Mouse (Mus musculus): ENCODE measurements around the gene Olfr279. TPM values are rescaled to one million over a fixed set of nuclear protein-coding genes. Genes with fewer than 3 reads are reported as not detected.

Gene Olfr279
- not detected in 2 replicates for polyA plus RNA-seq (2015; fragmentation: Nextera tagmentation; extraction: Ambion mirVana)

DNA sequence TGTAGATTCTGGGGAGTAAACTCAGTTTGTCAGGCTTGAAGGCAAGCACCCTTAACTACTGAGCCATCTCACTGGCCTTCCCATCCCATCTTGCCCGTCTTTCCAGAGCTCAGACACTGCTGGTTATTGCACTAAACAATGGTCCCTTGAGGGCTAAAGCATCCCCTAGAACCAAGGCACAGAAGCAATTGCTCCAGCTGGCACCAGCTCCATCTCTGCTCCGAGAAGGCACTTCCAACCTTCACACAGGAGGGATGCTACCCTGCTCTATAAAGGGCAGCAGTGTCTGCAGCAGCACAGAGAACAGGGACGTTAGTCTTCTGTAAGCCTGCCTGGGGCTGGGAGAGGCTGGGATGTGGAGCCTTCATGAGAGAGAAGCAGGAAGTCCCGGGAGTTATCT lies at the start of gene Olfr279:
Gene Olfr279 (plus strand): TSS at position 301 of the 400 bp plus-strand sequence.
- no peaks in the 10 kb centered on the region for H3K36me3 ChIP-seq (replicated peaks; ENCODE audit: insufficient read depth, low read length)
- no peak within 1 kb of the TSS for H3K9ac ChIP-seq (replicated peaks)
- DNase-seq: no peak
- H3K9me3 ChIP-seq (ENCODE audit: low read length): no peaks in the 10 kb centered on the region
- H3K27ac ChIP-seq (ENCODE audit: low read depth): no peak within 1 kb of the TSS
- ATAC-seq: no peak
- no peaks in the 10 kb centered on the region for H3K27me3 ChIP-seq (ENCODE audit: insufficient read depth, low read length)
- 42% methylated on average over 4 of the region's 4 CpGs for WGBS (ENCODE audit: insufficient replicate concordance)
- no peak within 1 kb of the TSS for H3K4me3 ChIP-seq (ENCODE audit: low read depth, low read length)
- H3K4me1 ChIP-seq (ENCODE audit: insufficient read depth): no peaks in the 10 kb centered on the region
- no peak within 1 kb of the TSS for H3K4me2 ChIP-seq (ENCODE audit: low read depth, low read length)
- no peak for TF ChIP-seq CTCF (IDR thresholded peaks at IDR 0.05; ENCODE audit: low read depth)
- no peak for TF ChIP-seq EP300 (IDR thresholded peaks at IDR 0.05; ENCODE audit: low read depth)

DNA sequence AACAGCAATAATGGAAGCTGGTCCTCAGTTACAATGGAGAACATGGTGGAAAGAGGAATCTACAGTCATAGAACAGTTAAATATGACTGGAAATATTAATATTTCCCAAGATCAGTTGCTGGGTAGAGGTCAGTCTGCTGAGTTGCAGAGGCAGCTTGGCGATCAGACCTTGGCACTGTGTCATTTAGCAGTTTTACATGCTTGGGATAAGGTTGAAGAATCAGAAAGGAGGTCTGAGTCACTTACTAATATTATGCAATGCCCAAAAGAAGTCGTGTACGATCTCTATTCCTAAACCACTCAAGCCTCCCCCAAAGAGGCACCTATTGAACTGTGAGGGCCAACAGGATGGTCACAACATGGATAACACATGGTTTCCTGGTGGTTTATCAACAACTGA lies 47.6 kb upstream of the Olfr279 start:
- no peak for TF ChIP-seq EP300 (IDR thresholded peaks at IDR 0.05; ENCODE audit: low read depth)
- no peak for TF ChIP-seq CTCF (IDR thresholded peaks at IDR 0.05; ENCODE audit: low read depth)
- no peaks in the 10 kb centered on the region for H3K9me3 ChIP-seq (ENCODE audit: low read length)
- no peaks in the 10 kb centered on the region for H3K36me3 ChIP-seq (replicated peaks; ENCODE audit: insufficient read depth, low read length)
- WGBS (ENCODE audit: insufficient replicate concordance): 74% methylated on average over 3 of the region's 3 CpGs
- ATAC-seq (no peak), DNase-seq (no peak)
- H3K9ac ChIP-seq (replicated peaks): no peak overlapping the region
- H3K27me3 ChIP-seq (ENCODE audit: insufficient read depth, low read length): no peaks in the 10 kb centered on the region
- no peaks in the 10 kb centered on the region for H3K4me1 ChIP-seq (ENCODE audit: insufficient read depth)
- no peak overlapping the region for H3K4me3 ChIP-seq (ENCODE audit: low read depth, low read length)
- H3K4me2 ChIP-seq (ENCODE audit: low read depth, low read length): no peak overlapping the region
- H3K27ac ChIP-seq (ENCODE audit: low read depth): no peak overlapping the region

DNA sequence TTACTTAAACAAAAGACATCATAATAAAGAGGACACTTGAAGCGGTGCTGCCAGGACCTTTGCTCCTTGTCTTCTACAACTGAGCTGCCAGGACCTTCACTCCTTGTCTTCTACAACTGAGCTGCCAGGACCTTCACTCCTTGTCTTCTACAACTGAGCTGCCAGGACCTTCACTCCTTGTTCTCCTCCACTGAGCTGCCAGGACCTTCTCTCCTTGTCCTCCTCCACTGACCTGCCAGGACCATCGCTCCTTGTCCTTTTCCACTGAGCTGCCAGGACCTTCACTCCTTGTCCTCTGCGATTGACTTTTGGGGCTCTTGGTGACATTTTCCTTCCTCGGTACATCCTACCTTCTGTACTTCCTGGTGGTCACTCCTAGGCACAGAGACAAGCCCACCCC lies 43.7 kb upstream of the Olfr279 start:
- H3K9ac ChIP-seq (replicated peaks): no peak overlapping the region
- H3K4me1 ChIP-seq (ENCODE audit: insufficient read depth): no peaks in the 10 kb centered on the region
- H3K27ac ChIP-seq (ENCODE audit: low read depth): no peak overlapping the region
- WGBS (ENCODE audit: insufficient replicate concordance): 47% methylated on average over 4 of the region's 4 CpGs
- TF ChIP-seq EP300 (IDR thresholded peaks at IDR 0.05; ENCODE audit: low read depth): no peak
- no peak for TF ChIP-seq CTCF (IDR thresholded peaks at IDR 0.05; ENCODE audit: low read depth)
- no peaks in the 10 kb centered on the region for H3K36me3 ChIP-seq (replicated peaks; ENCODE audit: insufficient read depth, low read length)
- no peak overlapping the region for H3K4me2 ChIP-seq (ENCODE audit: low read depth, low read length)
- no peaks in the 10 kb centered on the region for H3K27me3 ChIP-seq (ENCODE audit: insufficient read depth, low read length)
- DNase-seq (no peak), ATAC-seq (no peak)
- no peak overlapping the region for H3K4me3 ChIP-seq (ENCODE audit: low read depth, low read length)
- no peaks in the 10 kb centered on the region for H3K9me3 ChIP-seq (ENCODE audit: low read length)

DNA sequence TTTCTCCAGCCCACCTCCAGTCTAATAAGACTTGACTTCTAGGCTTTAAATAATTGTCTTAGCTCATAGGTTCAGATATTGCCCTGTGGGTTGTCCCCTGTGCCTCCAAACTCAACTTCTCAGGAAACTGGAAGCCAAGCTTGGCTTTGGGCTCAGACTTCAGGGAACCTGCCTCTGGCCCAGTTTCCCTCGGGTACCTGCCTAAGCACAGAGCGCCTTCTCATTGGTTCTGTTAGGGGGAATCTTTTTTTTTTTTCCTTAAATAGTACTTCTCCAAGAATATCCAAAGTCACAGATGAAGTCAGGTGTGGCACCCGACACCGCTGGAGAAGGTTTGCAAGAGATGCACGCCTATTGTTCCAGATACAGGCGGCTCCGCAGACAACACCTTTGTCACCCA lies 39.9 kb upstream of the Olfr279 start, which contains the start of gene Olfr281:
Gene Olfr281 (plus strand): TSS at position 301 of the 400 bp plus-strand sequence.
- H3K9ac ChIP-seq (replicated peaks): no peak within 1 kb of the TSS
- DNase-seq (no peak), ATAC-seq (no peak)
- H3K27ac ChIP-seq (ENCODE audit: low read depth): no peak within 1 kb of the TSS
- WGBS (ENCODE audit: insufficient replicate concordance): 83% methylated on average over 7 of the region's 7 CpGs
- H3K27me3 ChIP-seq (ENCODE audit: insufficient read depth, low read length): no peaks in the 10 kb centered on the region
- H3K4me2 ChIP-seq (ENCODE audit: low read depth, low read length): no peak within 1 kb of the TSS
- no peak within 1 kb of the TSS for H3K4me3 ChIP-seq (ENCODE audit: low read depth, low read length)
- TF ChIP-seq EP300 (IDR thresholded peaks at IDR 0.05; ENCODE audit: low read depth) (no peak), CTCF (IDR thresholded peaks at IDR 0.05; ENCODE audit: low read depth) (no peak)
- H3K36me3 ChIP-seq (replicated peaks; ENCODE audit: insufficient read depth, low read length): no peaks in the 10 kb centered on the region
- H3K4me1 ChIP-seq (ENCODE audit: insufficient read depth): no peaks in the 10 kb centered on the region
- H3K9me3 ChIP-seq (ENCODE audit: low read length): no peaks in the 10 kb centered on the region

DNA sequence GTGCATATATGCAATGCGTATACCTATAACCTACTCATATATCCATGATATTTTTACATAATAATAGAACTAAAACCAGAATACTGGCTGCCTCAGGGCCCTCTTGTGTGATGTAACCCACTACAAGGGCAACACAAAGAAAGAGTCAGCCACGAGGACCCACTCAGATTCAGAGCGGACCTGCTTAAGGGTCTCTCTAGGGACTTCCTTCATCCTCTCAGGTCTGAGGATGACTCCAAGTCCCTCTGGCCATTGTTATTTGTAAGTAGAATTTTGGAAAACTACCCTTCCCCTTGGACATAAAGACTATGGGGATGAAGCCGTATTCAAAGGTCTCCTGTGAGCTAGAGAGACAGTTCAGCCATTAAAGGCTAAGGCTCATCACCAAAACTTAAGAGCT lies 22.6 kb upstream of the Olfr279 start, which contains the start of gene OR5BS1P:
Gene OR5BS1P (plus strand): TSS at position 301 of the 400 bp plus-strand sequence.
- H3K4me2 ChIP-seq (ENCODE audit: low read depth, low read length): no peak within 1 kb of the TSS
- no peaks in the 10 kb centered on the region for H3K36me3 ChIP-seq (replicated peaks; ENCODE audit: insufficient read depth, low read length)
- H3K4me3 ChIP-seq (ENCODE audit: low read depth, low read length): no peak within 1 kb of the TSS
- H3K4me1 ChIP-seq (ENCODE audit: insufficient read depth): no peaks in the 10 kb centered on the region
- H3K27me3 ChIP-seq (ENCODE audit: insufficient read depth, low read length): no peaks in the 10 kb centered on the region
- no peak within 1 kb of the TSS for H3K27ac ChIP-seq (ENCODE audit: low read depth)
- WGBS (ENCODE audit: insufficient replicate concordance): 80% methylated on average over 4 of the region's 4 CpGs
- DNase-seq (no peak), ATAC-seq (no peak)
- H3K9me3 ChIP-seq (ENCODE audit: low read length): no peaks in the 10 kb centered on the region
- H3K9ac ChIP-seq (replicated peaks): no peak within 1 kb of the TSS
- no peak for TF ChIP-seq CTCF (IDR thresholded peaks at IDR 0.05; ENCODE audit: low read depth)
- no peak for TF ChIP-seq EP300 (IDR thresholded peaks at IDR 0.05; ENCODE audit: low read depth)

DNA sequence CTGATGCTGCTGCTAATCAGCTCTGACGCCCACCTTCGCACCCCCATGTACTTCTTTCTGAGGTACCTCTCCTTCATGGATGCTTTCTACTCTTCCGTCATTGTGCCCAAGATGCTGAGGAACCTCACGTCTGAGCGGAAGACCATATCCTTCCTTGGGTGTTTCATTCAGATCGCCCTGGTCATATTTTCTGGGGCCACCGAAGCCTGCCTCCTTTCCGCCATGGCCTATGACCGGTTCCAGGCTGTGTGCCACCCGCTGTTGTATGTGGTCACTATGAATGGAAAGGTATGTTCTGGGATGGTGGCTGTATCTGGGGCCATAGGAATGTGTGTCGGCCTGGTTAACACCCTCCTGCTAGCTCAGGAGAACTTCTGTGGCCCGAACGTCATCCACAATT lies 20.7 kb upstream of the Olfr279 start:
- no peak overlapping the region for H3K4me2 ChIP-seq (ENCODE audit: low read depth, low read length)
- no peaks in the 10 kb centered on the region for H3K9me3 ChIP-seq (ENCODE audit: low read length)
- H3K27me3 ChIP-seq (ENCODE audit: insufficient read depth, low read length): no peaks in the 10 kb centered on the region
- no peaks in the 10 kb centered on the region for H3K4me1 ChIP-seq (ENCODE audit: insufficient read depth)
- DNase-seq (no peak), ATAC-seq (no peak)
- no peak overlapping the region for H3K27ac ChIP-seq (ENCODE audit: low read depth)
- H3K36me3 ChIP-seq (replicated peaks; ENCODE audit: insufficient read depth, low read length): no peaks in the 10 kb centered on the region
- TF ChIP-seq EP300 (IDR thresholded peaks at IDR 0.05; ENCODE audit: low read depth): no peak
- TF ChIP-seq CTCF (IDR thresholded peaks at IDR 0.05; ENCODE audit: low read depth): no peak
- H3K9ac ChIP-seq (replicated peaks): no peak overlapping the region
- WGBS (ENCODE audit: insufficient replicate concordance): 87% methylated on average over 13 of the region's 13 CpGs
- no peak overlapping the region for H3K4me3 ChIP-seq (ENCODE audit: low read depth, low read length)

DNA sequence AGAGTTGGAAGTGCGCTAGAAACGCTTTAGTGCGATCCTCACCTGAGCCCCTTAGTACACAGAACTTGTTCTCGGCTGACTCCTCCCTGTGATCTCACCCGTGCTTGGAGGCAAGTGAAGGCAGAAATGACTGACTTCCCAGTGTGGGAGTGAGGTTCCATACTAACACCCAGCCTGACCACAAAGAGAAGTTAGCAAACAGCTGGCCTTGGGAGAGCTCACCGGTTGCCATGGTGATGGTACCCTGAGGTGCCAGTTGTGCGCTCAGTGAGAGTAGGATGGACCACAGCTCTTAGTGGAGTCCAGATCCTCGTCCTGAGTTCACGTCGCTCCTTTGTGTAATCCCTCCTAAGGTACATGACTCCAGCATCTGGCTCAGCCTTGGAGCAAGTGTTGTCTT lies 17.2 kb upstream of the Olfr279 start:
- no peak for DNase-seq
- Histone ChIP-seq H3K9ac (replicated peaks) (no peak overlapping the region), H3K4me1 (ENCODE audit: insufficient read depth) (no peaks in the 10 kb centered on the region), H3K4me2 (ENCODE audit: low read depth, low read length) (no peak overlapping the region), H3K27ac (ENCODE audit: low read depth) (no peak overlapping the region), H3K4me3 (ENCODE audit: low read depth, low read length) (no peak overlapping the region), H3K36me3 (replicated peaks; ENCODE audit: insufficient read depth, low read length) (no peaks in the 10 kb centered on the region), H3K9me3 (ENCODE audit: low read length) (no peaks in the 10 kb centered on the region), H3K27me3 (ENCODE audit: insufficient read depth, low read length) (no peaks in the 10 kb centered on the region)
- 75% methylated on average over 10 of the region's 10 CpGs for WGBS (ENCODE audit: insufficient replicate concordance)
- TF ChIP-seq EP300 (IDR thresholded peaks at IDR 0.05; ENCODE audit: low read depth): no peak
- TF ChIP-seq CTCF (IDR thresholded peaks at IDR 0.05; ENCODE audit: low read depth): no peak
- ATAC-seq: no peak

Data from liver, postnatal 0 days (tissue).